Mouse (Mus musculus) myocyte (in vitro differentiated cells): Measurements from ENCODE around the gene Ing4. TPM values are rescaled to one million over a fixed set of nuclear protein-coding genes. Genes with fewer than 3 reads are reported as not detected.

ENCODE experiments used
- H3K27me3 ChIP-seq: one replicate; pipeline ENCODE4 v1.6.1; 2011; ENCODE audit not compliant: control insufficient read depth, insufficient read depth, insufficient read length
- H3K36me3 ChIP-seq: one replicate; pipeline ENCODE4 v1.6.1; 2011; ENCODE audit not compliant: control insufficient read depth, insufficient read depth
- H3K4me2 ChIP-seq: one replicate; pipeline ENCODE4 v1.6.1; 2011; ENCODE audit warnings: low read depth, control low read depth
- H3K4me3 ChIP-seq: one replicate; pipeline ENCODE4 v1.5.1; 2011; ENCODE audit warnings: mild to moderate bottlenecking, control low read depth, moderate library complexity
- H3K79me2 ChIP-seq: one replicate; pipeline ENCODE4 v1.6.1; 2011; ENCODE audit not compliant: control insufficient read depth, insufficient read depth
- H3ac ChIP-seq: one replicate; pipeline ENCODE4 v1.6.1; 2011; ENCODE audit not compliant: control insufficient read depth, insufficient read length
- CEBPB ChIP-seq: IDR thresholded peaks from 2 replicates; pipeline ENCODE4 v1.6.1; 2011; ENCODE audit warnings: mild to moderate bottlenecking, moderate library complexity; ENCODE audit not compliant: poor library complexity, insufficient read depth, severe bottlenecking
- E2F4 ChIP-seq: IDR thresholded peaks from one replicate; pipeline ENCODE4 v1.6.1; 2011; ENCODE audit warnings: mild to moderate bottlenecking, control low read depth, moderate library complexity; ENCODE audit not compliant: insufficient read depth
- MAX ChIP-seq: IDR thresholded peaks from one replicate; pipeline ENCODE4 v1.6.1; 2011; ENCODE audit warnings: low read depth, mild to moderate bottlenecking, control low read depth
- MYOD1 ChIP-seq, 3 experiments: IDR thresholded peaks; one replicate each; pipeline ENCODE4 v1.6.1; 2011; ENCODE audit warnings: control low read depth in 2 of 3, low read depth in 2 of 3, mild to moderate bottlenecking in 2 of 3, moderate library complexity in 1 of 3; ENCODE audit not compliant: insufficient read length in 2 of 3, control insufficient read depth in 1 of 3
- MYOG ChIP-seq, 3 experiments: IDR thresholded peaks; one replicate each; pipeline ENCODE4 v1.6.1; 2011; ENCODE audit warnings: control low read depth in 2 of 3, low read depth in 2 of 3, mild to moderate bottlenecking in 2 of 3; ENCODE audit not compliant: insufficient read length in 2 of 3, control insufficient read depth in 1 of 3, insufficient read depth in 1 of 3
- POLR2A ChIP-seq: IDR thresholded peaks from one replicate; pipeline ENCODE4 v1.6.1; 2011; ENCODE audit warnings: low read depth, mild to moderate bottlenecking, control low read depth, moderate library complexity; ENCODE audit not compliant: insufficient read length
- POLR2AphosphoS2 ChIP-seq: IDR thresholded peaks from one replicate; pipeline ENCODE4 v1.6.1; 2011; ENCODE audit warnings: low read depth, control low read depth; ENCODE audit not compliant: insufficient read length
- REST ChIP-seq: IDR thresholded peaks from one replicate; pipeline ENCODE4 v1.6.1; 2011; ENCODE audit warnings: mild to moderate bottlenecking, control low read depth, moderate library complexity; ENCODE audit not compliant: insufficient read depth, insufficient read length
- SRF ChIP-seq: IDR thresholded peaks from one replicate; pipeline ENCODE4 v1.6.1; 2011; ENCODE audit warnings: low read depth; ENCODE audit not compliant: control insufficient read depth, insufficient read length
- TCF12 ChIP-seq: IDR thresholded peaks from one replicate; pipeline ENCODE4 v1.6.1; 2011; ENCODE audit warnings: mild to moderate bottlenecking, control low read depth; ENCODE audit not compliant: poor library complexity, insufficient read depth, severe bottlenecking
- TCF3 ChIP-seq: IDR thresholded peaks from one replicate; pipeline ENCODE4 v1.6.1; 2011; ENCODE audit warnings: low read depth, control low read depth; ENCODE audit not compliant: insufficient read length
- USF1 ChIP-seq: IDR thresholded peaks from one replicate; pipeline ENCODE4 v1.6.1; 2011; ENCODE audit warnings: low read depth, mild to moderate bottlenecking, control low read depth, moderate library complexity
- polyA plus RNA-seq: library from polyadenylated mRNA; unstranded; fragments of >200 nt; fragmentation: generic; extraction: Trizol; gene quantifications from one replicate; pipeline ENCODE4 v1.2.1, GENCODE M21; 2012; ENCODE audit warnings: missing spikeins

Gene Ing4
- polyA plus RNA-seq = 31.2 TPM

- H3K4me2 ChIP-seq = peak within 1 kb of the TSS; percentile 95
- peaks cover 16% of the 10 kb centered on the region for H3K79me2 ChIP-seq
- H3K36me3 ChIP-seq = peaks cover 17% of the 10 kb centered on the region
- no peak for TF ChIP-seq USF1
- TF ChIP-seq TCF12 = no peak
- TF ChIP-seq REST = no peak
- TF ChIP-seq MAX = no peak
- peak; percentile 73 for TF ChIP-seq POLR2AphosphoS2
- TF ChIP-seq SRF = peak; percentile 21
- TF ChIP-seq MYOD1 (IDR thresholded peaks at IDR 0.05; ENCODE audit: control insufficient read depth in 1 of 3, insufficient read length in 2 of 3, low read depth in 2 of 3) = no peak
- H3K4me3 ChIP-seq = peak within 1 kb of the TSS; percentile 64
- H3K27me3 ChIP-seq = no peaks in the 10 kb centered on the region
- H3ac ChIP-seq = no peak within 1 kb of the TSS
Measured at GRCm38 (mm10) chr6:125039533-125040153, at the start of gene Ing4. Gene Ing4 (plus strand): TSS chr6:125039760.

DNA sequence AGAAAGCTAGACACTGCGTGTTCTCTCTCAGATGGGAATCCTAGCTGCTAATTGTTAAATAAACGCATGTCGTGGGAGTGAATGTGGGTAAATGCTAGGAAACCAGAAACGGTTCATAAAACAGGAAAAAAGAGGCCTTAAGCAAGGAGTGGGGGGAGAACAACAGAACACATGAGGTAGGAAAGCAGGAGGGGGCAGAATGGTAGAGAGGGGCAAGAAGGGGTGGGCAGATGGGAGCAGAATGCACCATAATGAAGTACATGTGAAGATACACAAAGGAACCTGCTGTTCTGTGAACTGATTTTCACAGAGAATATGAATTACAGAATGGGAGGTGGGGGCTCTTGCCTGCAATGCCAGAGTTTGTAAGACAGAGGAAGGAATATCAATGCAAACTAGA, 47.3 kb upstream of the Ing4 start:
- Histone ChIP-seq H3K27me3 (peaks cover 12% of the 10 kb centered on the region), H3K4me3 (no peak overlapping the region), H3ac (no peak overlapping the region), H3K79me2 (no peaks in the 10 kb centered on the region), H3K4me2 (no peak overlapping the region), H3K36me3 (no peaks in the 10 kb centered on the region)
- TF ChIP-seq USF1 (no peak), SRF (no peak), CEBPB (no peak), TCF12 (no peak), POLR2AphosphoS2 (no peak), REST (no peak), MAX (no peak), MYOD1 (IDR thresholded peaks at IDR 0.05; ENCODE audit: control insufficient read depth in 1 of 3, insufficient read length in 2 of 3, low read depth in 2 of 3) (no peak)

GRCm38 (mm10) chr6:124993365-124993764, 46.2 kb upstream of the Ing4 start:
- no peak overlapping the region for H3ac ChIP-seq
- H3K27me3 ChIP-seq = peaks cover 9% of the 10 kb centered on the region
- H3K36me3 ChIP-seq = no peaks in the 10 kb centered on the region

GRCm38 (mm10) chr6:124993876-124994275, 45.7 kb upstream of the Ing4 start:
- H3K4me2 ChIP-seq = no peak overlapping the region
- no peak overlapping the region for H3ac ChIP-seq
- H3K27me3 ChIP-seq = peaks cover 9% of the 10 kb centered on the region
- TF ChIP-seq MYOG (IDR thresholded peaks at IDR 0.05; ENCODE audit: control insufficient read depth in 1 of 3, insufficient read depth in 1 of 3, insufficient read length in 2 of 3, low read depth in 2 of 3) = peak in 2 of 3 experiments; percentile 15 to 53
- TF ChIP-seq MYOD1 (IDR thresholded peaks at IDR 0.05; ENCODE audit: control insufficient read depth in 1 of 3, insufficient read length in 2 of 3, low read depth in 2 of 3) = peak; percentile 63 to 75 (median 68)
- TF ChIP-seq E2F4 = no peak
- no peak overlapping the region for H3K4me3 ChIP-seq
- no peaks in the 10 kb centered on the region for H3K36me3 ChIP-seq
- H3K79me2 ChIP-seq = no peaks in the 10 kb centered on the region

More at GRCm38 (mm10) chr6:124993365-124993764, 46.2 kb upstream of the Ing4 start:
- TF ChIP-seq POLR2A = no peak
- peak; percentile 81 for TF ChIP-seq MAX
- TF ChIP-seq MYOG (IDR thresholded peaks at IDR 0.05; ENCODE audit: control insufficient read depth in 1 of 3, insufficient read depth in 1 of 3, insufficient read length in 2 of 3, low read depth in 2 of 3) = no peak
- no peak for TF ChIP-seq REST
- TF ChIP-seq SRF = no peak
- no peak for TF ChIP-seq CEBPB
- TF ChIP-seq TCF3 = no peak
- no peak for TF ChIP-seq MYOD1 (IDR thresholded peaks at IDR 0.05; ENCODE audit: control insufficient read depth in 1 of 3, insufficient read length in 2 of 3, low read depth in 2 of 3)
- TF ChIP-seq USF1 = peak; percentile 95
- no peak for TF ChIP-seq TCF12
- H3K4me3 ChIP-seq = no peak overlapping the region
- no peaks in the 10 kb centered on the region for H3K79me2 ChIP-seq
- no peak overlapping the region for H3K4me2 ChIP-seq

- no peaks in the 10 kb centered on the region for H3K79me2 ChIP-seq
- no peak overlapping the region for H3ac ChIP-seq
- TF ChIP-seq REST (no peak), POLR2A (no peak), USF1 (no peak), MYOD1 (IDR thresholded peaks at IDR 0.05; ENCODE audit: control insufficient read depth in 1 of 3, insufficient read length in 2 of 3, low read depth in 2 of 3) (no peak), CEBPB (no peak), MYOG (IDR thresholded peaks at IDR 0.05; ENCODE audit: control insufficient read depth in 1 of 3, insufficient read depth in 1 of 3, insufficient read length in 2 of 3, low read depth in 2 of 3) (no peak), POLR2AphosphoS2 (no peak), E2F4 (no peak), TCF12 (no peak), SRF (no peak), TCF3 (no peak), MAX (no peak)
- no peak overlapping the region for H3K4me2 ChIP-seq
- H3K27me3 ChIP-seq = peaks cover 9% of the 10 kb centered on the region
- no peaks in the 10 kb centered on the region for H3K36me3 ChIP-seq
- H3K4me3 ChIP-seq = no peak overlapping the region
Measured at GRCm38 (mm10) chr6:124995246-124995645, 44.3 kb upstream of the Ing4 start.
